ENCODE assay signal across 20 mouse cellular contexts in genomic region chr2:67897956-67898689, GRCm38 (mm10).
DNase-seq lines count a peak whose midpoint lies in the region; ATAC-seq and TF ChIP-seq lines count a peak whose summit lies in the region.
"Had no signal": no experiment of that assay in that cellular context is flagged by ENCODE, and none has a peak within 500 bp of the region (broad histone marks: within the 10 kb centered on the region; RNA-seq: fewer than 3 reads in every experiment).

No protein-coding gene starts in this region.

- H3K4me2 ChIP-seq in midbrain, postnatal 0 days (ENCODE audit: low read depth, low read length, poor library complexity, severe bottlenecking) = no peak overlapping the region
- no peak overlapping the region for H3K4me2 ChIP-seq in midbrain, embryonic 14.5 days (ENCODE audit: low read length)
- H3K4me2 ChIP-seq in forebrain, embryonic 13.5 days = no peak overlapping the region
- H3K4me2 ChIP-seq: embryonic facial prominence, embryonic 13.5 days; heart, embryonic 12.5 days; limb, embryonic 12.5 days; liver, embryonic 15.5 days; stomach, embryonic 15.5 days had no signal

- no peak overlapping the region for H3K4me3 ChIP-seq in midbrain, postnatal 0 days (ENCODE audit: low read depth, low read length)
- no peak overlapping the region for H3K4me3 ChIP-seq in midbrain, embryonic 14.5 days (replicated peaks; ENCODE audit: low read depth, low read length)
- no peak overlapping the region for H3K4me3 ChIP-seq in forebrain, embryonic 13.5 days
- H3K4me3 ChIP-seq: embryonic facial prominence, embryonic 13.5 days; heart, embryonic 12.5 days; limb, embryonic 12.5 days; liver, embryonic 15.5 days; stomach, embryonic 15.5 days had no signal

- 41% methylated on average over 2 of the region's 2 CpGs for WGBS in midbrain, postnatal 0 days
- 48% methylated on average over 2 of the region's 2 CpGs for WGBS in midbrain, embryonic 14.5 days
- 8% methylated on average over 2 of the region's 2 CpGs for WGBS in forebrain, embryonic 13.5 days

- H3K9ac ChIP-seq in midbrain, postnatal 0 days (replicated peaks; ENCODE audit: low read length, poor library complexity, severe bottlenecking) = no peak overlapping the region
- no peak overlapping the region for H3K9ac ChIP-seq in midbrain, embryonic 14.5 days (replicated peaks; ENCODE audit: low read length)
- no peak overlapping the region for H3K9ac ChIP-seq in forebrain, embryonic 13.5 days
- H3K9ac ChIP-seq: embryonic facial prominence, embryonic 13.5 days; heart, embryonic 12.5 days; limb, embryonic 12.5 days; liver, embryonic 15.5 days; stomach, embryonic 15.5 days had no signal

- H3K27me3 ChIP-seq in midbrain, postnatal 0 days (ENCODE audit: insufficient read depth, low read length) = no peaks in the 10 kb centered on the region
- no peaks in the 10 kb centered on the region for H3K27me3 ChIP-seq in midbrain, embryonic 14.5 days (ENCODE audit: control insufficient read depth, insufficient read depth, low read length)
- no peaks in the 10 kb centered on the region for H3K27me3 ChIP-seq in forebrain, embryonic 13.5 days
- H3K27me3 ChIP-seq: embryonic facial prominence, embryonic 13.5 days; heart, embryonic 12.5 days; limb, embryonic 12.5 days; liver, embryonic 15.5 days; stomach, embryonic 15.5 days had no signal

- TF ChIP-seq CTCF in midbrain, postnatal 0 days (IDR thresholded peaks at IDR 0.05) = no peak

- no peaks in the 10 kb centered on the region for H3K36me3 ChIP-seq in midbrain, postnatal 0 days (ENCODE audit: insufficient read depth, low read length)
- H3K36me3 ChIP-seq in midbrain, embryonic 14.5 days (ENCODE audit: control insufficient read depth, insufficient read depth, low read length) = no peaks in the 10 kb centered on the region
- no peaks in the 10 kb centered on the region for H3K36me3 ChIP-seq in forebrain, embryonic 13.5 days (ENCODE audit: poor library complexity, severe bottlenecking)
- H3K36me3 ChIP-seq: embryonic facial prominence, embryonic 13.5 days; heart, embryonic 12.5 days; limb, embryonic 12.5 days; liver, embryonic 15.5 days; stomach, embryonic 15.5 days had no signal

- H3K9me3 ChIP-seq in midbrain, postnatal 0 days (ENCODE audit: low read length) = no peaks in the 10 kb centered on the region
- H3K9me3 ChIP-seq in midbrain, embryonic 14.5 days (ENCODE audit: control insufficient read depth, low read length) = no peaks in the 10 kb centered on the region
- no peaks in the 10 kb centered on the region for H3K9me3 ChIP-seq in forebrain, embryonic 13.5 days (replicated peaks)
- H3K9me3 ChIP-seq: embryonic facial prominence, embryonic 13.5 days; heart, embryonic 12.5 days; limb, embryonic 12.5 days; liver, embryonic 15.5 days; stomach, embryonic 15.5 days had no signal

- H3K27ac ChIP-seq in midbrain, postnatal 0 days (ENCODE audit: low read depth, low read length) = no peak overlapping the region
- no peak overlapping the region for H3K27ac ChIP-seq in midbrain, embryonic 14.5 days (replicated peaks; ENCODE audit: low read depth, low read length)
- H3K27ac ChIP-seq in forebrain, embryonic 13.5 days = no peak overlapping the region
- H3K27ac ChIP-seq: embryonic facial prominence, embryonic 13.5 days; limb, embryonic 12.5 days; liver, embryonic 15.5 days; stomach, embryonic 15.5 days had no signal

- peak; percentile 21 to 31 for DNase-seq in frontal cortex, adult 2 months (ENCODE audit: extremely low spot score in 1 of 2, low spot score in 1 of 2)
- no peak for DNase-seq in frontal cortex, postnatal 25 days (ENCODE audit: low spot score in 2 of 2)
- DNase-seq in midbrain, postnatal 0 days (ENCODE audit: low spot score) = peak; percentile 51
- DNase-seq in midbrain, embryonic 14.5 days = no peak
- no peak for DNase-seq in gastrocnemius, postnatal 10 days
- DNase-seq in thymus, postnatal 25 days = no peak
- DNase-seq in urinary bladder, postnatal 36 days (ENCODE audit: low spot score in 2 of 2) = no peak
- DNase-seq: B cell, adult 2 months; cerebellum, adult 11 months; heart, postnatal 4 days; kidney, postnatal 4 days had no signal

- no peak for ATAC-seq in midbrain, postnatal 0 days (ENCODE audit: low FRiP score)
- ATAC-seq in midbrain, embryonic 14.5 days (ENCODE audit: low FRiP score, low TSS enrichment) = no peak
- peak; percentile 66 for ATAC-seq in forebrain, embryonic 13.5 days
- ATAC-seq: inflammation-experienced regulatory T-cells, adult 6 months; lung, postnatal 0 days; midbrain, embryonic 16.5 days had no signal

- H3K4me1 ChIP-seq in midbrain, postnatal 0 days (ENCODE audit: insufficient read depth, low read length) = no peaks in the 10 kb centered on the region
- H3K4me1 ChIP-seq in midbrain, embryonic 14.5 days (ENCODE audit: control insufficient read depth, insufficient read depth, low read length) = no peaks in the 10 kb centered on the region
- H3K4me1 ChIP-seq in forebrain, embryonic 13.5 days = peaks cover 24% of the 10 kb centered on the region
- H3K4me1 ChIP-seq: embryonic facial prominence, embryonic 13.5 days; limb, embryonic 12.5 days; liver, embryonic 15.5 days; stomach, embryonic 15.5 days had no signal

Comparison
In these comparisons a context has a peak if more than half of its experiments do, and no peak if none do; other contexts are left out.
1. DNase-seq: peak in frontal cortex, adult 2 months (2 of 2) and midbrain, postnatal 0 days (single experiment); none in frontal cortex, postnatal 25 days (0 of 2), midbrain, embryonic 14.5 days (single experiment), gastrocnemius, postnatal 10 days (single experiment), thymus, postnatal 25 days (single experiment) and urinary bladder, postnatal 36 days (0 of 2).